In genomic region chr5:113191901-113192300, GRCm38 (mm10) we compare ENCODE assay signal across 27 mouse cellular contexts. TPM values are rescaled to one million over a fixed set of nuclear protein-coding genes. Genes with fewer than 3 reads are reported as not detected.
DNase-seq lines count a peak whose midpoint lies in the region; ATAC-seq and TF ChIP-seq lines count a peak whose summit lies in the region.
"Had no signal": no experiment of that assay in that cellular context is flagged by ENCODE, and none has a peak within 500 bp of the region (broad histone marks: within the 10 kb centered on the region; RNA-seq: fewer than 3 reads in every experiment).

No protein-coding gene starts in this region.

- TF ChIP-seq CTCF in layer of hippocampus, adult 2 months (conservative IDR thresholded peaks at IDR 0.05), result no peak
- TF ChIP-seq CTCF in brain, embryonic 14.5 days (IDR thresholded peaks at IDR 0.05; ENCODE audit: borderline replicate concordance, extremely low read depth, insufficient read depth, insufficient read length), result no peak

- WGBS in forebrain, embryonic 14.5 days, result 74% methylated on average over 14 of the region's 14 CpGs
- 82% methylated on average over 14 of the region's 14 CpGs for WGBS in forebrain, embryonic 10.5 days
- WGBS in midbrain, embryonic 14.5 days, result 56% methylated on average over 14 of the region's 14 CpGs

- no peak overlapping the region for H3K4me2 ChIP-seq in forebrain, embryonic 14.5 days (ENCODE audit: low read length)
- no peak overlapping the region for H3K4me2 ChIP-seq in midbrain, embryonic 14.5 days (ENCODE audit: low read length)
- H3K4me2 ChIP-seq: heart, embryonic 12.5 days; limb, embryonic 12.5 days; liver, embryonic 12.5 days had no signal

- DNase-seq in forebrain, embryonic 14.5 days (ENCODE audit: low spot score), result peak; percentile 53
- no peak for DNase-seq in forebrain, embryonic 10.5 days (ENCODE audit: extremely low spot score, low spot score)
- peak in 1 of 2 experiments; percentile 28 for DNase-seq in layer of hippocampus, adult 2 months (ENCODE audit: low spot score in 2 of 2)
- no peak for DNase-seq in layer of hippocampus, adult 9-10 months (ENCODE audit: low spot score)
- peak; percentile 51 for DNase-seq in brain, embryonic 14.5 days (ENCODE audit: low read depth)
- DNase-seq in midbrain, embryonic 14.5 days, result peak; percentile 73
- DNase-seq in liver, result no peak
- DNase-seq in thymus, postnatal 0 days (ENCODE audit: low spot score), result no peak
- DNase-seq: adrenal gland, postnatal 14 days; cerebellum, adult 11 months; cerebellum, adult 9-11 months; gastrocnemius, postnatal 14 days; heart, adult 18-20 months; heart, postnatal 10 days; kidney, adult 18-20 months; lung, adult 2 months; lung, postnatal 14 days had no signal

- no peak overlapping the region for H3K9ac ChIP-seq in forebrain, embryonic 14.5 days (ENCODE audit: low read length)
- H3K9ac ChIP-seq in midbrain, embryonic 14.5 days (replicated peaks; ENCODE audit: low read length), result no peak overlapping the region
- H3K9ac ChIP-seq: limb, embryonic 12.5 days; liver, embryonic 12.5 days had no signal

- no peak overlapping the region for H3K27ac ChIP-seq in forebrain, embryonic 14.5 days (ENCODE audit: low read depth, low read length)
- no peak overlapping the region for H3K27ac ChIP-seq in forebrain, embryonic 10.5 days
- no peak overlapping the region; the same call in 1 of the 2 replicates for H3K27ac ChIP-seq in layer of hippocampus, adult 2 months
- H3K27ac ChIP-seq in midbrain, embryonic 14.5 days (replicated peaks; ENCODE audit: low read depth, low read length), result 0 out of 2 replicates have a peak overlapping the region, but pooled peaks have one; percentile 26
- H3K27ac ChIP-seq: limb, embryonic 12.5 days; liver, embryonic 12.5 days; stomach, postnatal 0 days had no signal

- H3K9me3 ChIP-seq in forebrain, embryonic 14.5 days (replicated peaks; ENCODE audit: control insufficient read depth, low read length), result no peaks in the 10 kb centered on the region
- H3K9me3 ChIP-seq in forebrain, embryonic 10.5 days, result no peaks in the 10 kb centered on the region
- H3K9me3 ChIP-seq in midbrain, embryonic 14.5 days (ENCODE audit: control insufficient read depth, low read length), result no peaks in the 10 kb centered on the region
- H3K9me3 ChIP-seq: embryonic facial prominence, embryonic 10.5 days; heart, embryonic 12.5 days; hindbrain, embryonic 10.5 days; limb, embryonic 12.5 days; liver, embryonic 12.5 days had no signal

- TF ChIP-seq POLR2A in brain, embryonic 14.5 days (IDR thresholded peaks at IDR 0.05; ENCODE audit: borderline replicate concordance, extremely low read depth, insufficient read depth, insufficient read length, poor library complexity, severe bottlenecking), result no peak

- H3K27me3 ChIP-seq in forebrain, embryonic 14.5 days (replicated peaks; ENCODE audit: control insufficient read depth, insufficient read depth, low read length), result no peaks in the 10 kb centered on the region
- H3K27me3 ChIP-seq in forebrain, embryonic 10.5 days (ENCODE audit: poor library complexity, severe bottlenecking), result no peaks in the 10 kb centered on the region
- no peaks in the 10 kb centered on the region for H3K27me3 ChIP-seq in midbrain, embryonic 14.5 days (ENCODE audit: control insufficient read depth, insufficient read depth, low read length)
- H3K27me3 ChIP-seq: limb, embryonic 12.5 days; liver, embryonic 12.5 days had no signal

- no peak overlapping the region for H3K4me3 ChIP-seq in forebrain, embryonic 14.5 days (ENCODE audit: low read depth, low read length)
- no peak overlapping the region for H3K4me3 ChIP-seq in forebrain, embryonic 10.5 days
- H3K4me3 ChIP-seq in layer of hippocampus, adult 2 months, result peak overlapping the region; percentile 47
- H3K4me3 ChIP-seq in midbrain, embryonic 14.5 days (replicated peaks; ENCODE audit: low read depth, low read length), result no peak overlapping the region
- H3K4me3 ChIP-seq: embryonic facial prominence, embryonic 10.5 days; heart, embryonic 12.5 days; hindbrain, embryonic 10.5 days; limb, embryonic 12.5 days; liver, embryonic 12.5 days had no signal

- H3K4me1 ChIP-seq in forebrain, embryonic 14.5 days (ENCODE audit: control insufficient read depth, insufficient read depth, low read length), result no peaks in the 10 kb centered on the region
- H3K4me1 ChIP-seq in forebrain, embryonic 10.5 days, result peaks cover 22% of the 10 kb centered on the region; the same call in 1 of the 2 replicates
- peaks cover 9% of the 10 kb centered on the region for H3K4me1 ChIP-seq in midbrain, embryonic 14.5 days (ENCODE audit: control insufficient read depth, insufficient read depth, low read length)

- ATAC-seq in forebrain, embryonic 14.5 days, result no peak
- ATAC-seq in midbrain, embryonic 14.5 days (ENCODE audit: low FRiP score, low TSS enrichment), result no peak
- ATAC-seq: inflammation-experienced regulatory T-cells, adult 6 months; liver, embryonic 12.5 days had no signal

- H3K36me3 ChIP-seq in forebrain, embryonic 14.5 days (ENCODE audit: control insufficient read depth, insufficient read depth, low read length), result 0 out of 2 replicates have a peak, but pooled peaks cover 2% of the 10 kb centered on the region
- H3K36me3 ChIP-seq in forebrain, embryonic 10.5 days (replicated peaks), result peaks cover 49% of the 10 kb centered on the region
- no peaks in the 10 kb centered on the region for H3K36me3 ChIP-seq in midbrain, embryonic 14.5 days (ENCODE audit: control insufficient read depth, insufficient read depth, low read length)
- H3K36me3 ChIP-seq: limb, embryonic 12.5 days had no signal

RNA-seq across cellular contexts. Expression of gene 2900026A02Rik, which starts 29.1 kb away (rescaled TPM):
- polyA plus RNA-seq in forebrain, embryonic 14.5 days (2014; fragmentation: Nextera tagmentation; extraction: Ambion mirVana), result 2.1 and 2.7 TPM in 2 replicates
- polyA plus RNA-seq in forebrain, embryonic 10.5 days (2016; fragmentation: Nextera tagmentation; extraction: Ambion mirVana), result 4.4 and 4.5 TPM in 2 replicates
- total RNA-seq in layer of hippocampus, adult 2 months (2021), result 10 to 100 TPM; 60.2 to 62.1 TPM
- 6.0 and 8.6 TPM in 2 replicates for polyA plus RNA-seq in brain, embryonic 14.5 days (2012; rRNA removed)
- 1.6 and 2.1 TPM in 2 replicates for polyA plus RNA-seq in midbrain, embryonic 14.5 days (2014; fragmentation: Nextera tagmentation; extraction: Ambion mirVana)
- 3.8 and 3.9 TPM in 2 replicates for polyA plus RNA-seq in thymus, postnatal 0 days (2015; fragmentation: Nextera tagmentation; extraction: Ambion mirVana)

RNA-seq across cellular contexts. Expression of gene Tmem211, which starts 34.8 kb away (rescaled TPM):
- polyA plus RNA-seq in forebrain, embryonic 14.5 days (2014; fragmentation: Nextera tagmentation; extraction: Ambion mirVana), result not detected in 2 replicates
- 0.22 and 0.67 TPM in 2 replicates for polyA plus RNA-seq in forebrain, embryonic 10.5 days (2016; fragmentation: Nextera tagmentation; extraction: Ambion mirVana)
- not detected for total RNA-seq in layer of hippocampus, adult 2 months (2021)
- polyA plus RNA-seq in brain, embryonic 14.5 days (2012; rRNA removed), result 0.07 and 0.09 TPM in 2 replicates
- polyA plus RNA-seq in midbrain, embryonic 14.5 days (2014; fragmentation: Nextera tagmentation; extraction: Ambion mirVana), result 0.15 TPM in 1 of 2 replicates, not detected in the other
- polyA plus RNA-seq in thymus, postnatal 0 days (2015; fragmentation: Nextera tagmentation; extraction: Ambion mirVana), result 0.09 TPM in 1 of 2 replicates, not detected in the other
- total RNA-seq: adrenal gland, postnatal 14 days; common myeloid progenitor, adult 5-6 weeks; gastrocnemius, postnatal 14 days; heart, adult 18-20 months; heart, postnatal 10 days; megakaryocyte progenitor cell, adult 5-6 weeks had no signal
- polyA plus RNA-seq: frontal cortex, adult 2 months; heart, embryonic 12.5 days; hindbrain, embryonic 10.5 days; inflammation-experienced regulatory T-cells, adult 6 months; limb, embryonic 12.5 days; liver, embryonic 12.5 days had no signal

Comparison
In these comparisons a context has a peak if more than half of its experiments do, and no peak if none do; other contexts are left out.
1. DNase-seq: peak in forebrain, embryonic 14.5 days (single experiment), brain, embryonic 14.5 days (single experiment) and midbrain, embryonic 14.5 days (single experiment); none in forebrain, embryonic 10.5 days (single experiment), layer of hippocampus, adult 9-10 months (single experiment), liver (single experiment) and thymus, postnatal 0 days (single experiment).